Mouse (Mus musculus) limb, embryonic 11.5 days (tissue): Measurements from ENCODE around the gene Htra3. TPM values are rescaled to one million over a fixed set of nuclear protein-coding genes. Genes with fewer than 3 reads are reported as not detected.

Experiments
- ATAC-seq: fragments of 200-750 bp; cut with Nextera tagmentation; 2 replicates; pipeline ENCODE4 v1.8.0; 2017; ENCODE audit warnings: low read depth; ENCODE audit not compliant: insufficient number of reproducible peaks, low FRiP score, low TSS enrichment
- DNase-seq: peaks from one replicate; pipeline ENCODE4 v3.0.0-alpha.2; 2015; ENCODE audit warnings: low spot score
- H3K27ac ChIP-seq: fragments of 300-500 bp; sonication (generic); replicated peaks from 2 replicates; pipeline ENCODE4 v1.5.1; 2014; ENCODE audit warnings: low read depth, mild to moderate bottlenecking, low read length
- H3K27me3 ChIP-seq: fragments of 300-500 bp; sonication (generic); 2 replicates; pipeline ENCODE4 v1.6.1; 2014; ENCODE audit warnings: mild to moderate bottlenecking, low read length, mixed read lengths; ENCODE audit not compliant: control insufficient read depth, insufficient read depth
- H3K36me3 ChIP-seq: fragments of 300-500 bp; sonication (generic); 2 replicates; pipeline ENCODE4 v1.6.1; 2014; ENCODE audit warnings: mild to moderate bottlenecking, low read length, moderate library complexity, mixed read lengths; ENCODE audit not compliant: control insufficient read depth, insufficient read depth
- H3K4me1 ChIP-seq: fragments of 300-500 bp; sonication (generic); 2 replicates; pipeline ENCODE4 v1.6.1; 2014; ENCODE audit warnings: low read length, mixed read lengths; ENCODE audit not compliant: control insufficient read depth, insufficient read depth
- H3K4me2 ChIP-seq: fragments of 300-500 bp; sonication (generic); 2 replicates; pipeline ENCODE4 v1.6.1; 2014; ENCODE audit warnings: low read depth, mild to moderate bottlenecking, moderate library complexity; ENCODE audit not compliant: severe bottlenecking
- H3K4me3 ChIP-seq: fragments of 300-500 bp; sonication (generic); 2 replicates; pipeline ENCODE4 v1.5.1; 2014; ENCODE audit warnings: low read depth, low read length
- H3K9ac ChIP-seq: fragments of 300-500 bp; sonication (generic); 2 replicates; pipeline ENCODE4 v1.6.1; 2014; ENCODE audit warnings: mild to moderate bottlenecking, low read length
- H3K9me3 ChIP-seq: fragments of 300-500 bp; sonication (generic); 2 replicates; pipeline ENCODE4 v1.6.1; 2016; ENCODE audit warnings: low read length; ENCODE audit not compliant: control insufficient read depth
- WGBS: fragments of 180-500 bp; shearing (Covaris S2); extraction: QIAGEN DNeasy Blood & Tissue Kit; methylation state at CpG from one replicate; pipeline ENCODE4 v1.1.7; 2014; 5-methylcytosine and 5-hydroxymethylcytosine counted together
- polyA plus RNA-seq: library from polyadenylated mRNA; unstranded; fragments of >200 nt; fragmentation: Nextera tagmentation; extraction: Ambion mirVana; gene quantifications from 2 replicates; pipeline ENCODE4 v1.2.1, GENCODE M21; 2014

Gene Htra3
- polyA plus RNA-seq, 1 experiment from 2014 or later, result 1.6 TPM

DNA sequence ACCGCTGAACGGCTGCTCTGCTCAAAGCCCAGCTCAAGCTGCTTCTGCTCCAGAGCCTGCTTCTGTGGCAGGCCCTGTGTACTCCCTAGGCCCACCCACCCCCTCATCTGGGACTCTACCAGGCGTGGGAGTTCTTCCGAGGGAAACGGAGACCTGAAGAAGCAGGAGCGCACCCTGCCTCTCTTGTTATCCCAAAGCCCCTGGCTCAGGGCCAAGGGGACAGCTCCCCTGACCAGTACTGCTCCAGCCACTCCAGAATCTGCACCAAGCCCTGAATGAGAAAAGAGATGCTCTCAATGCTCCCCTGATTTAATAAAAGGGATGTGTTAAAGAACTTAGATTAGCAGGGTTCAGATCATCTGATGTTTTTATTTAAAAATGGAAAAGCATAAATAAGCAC, 18.4 kb downstream of the Htra3 start:
- H3K27me3 ChIP-seq, result no peaks in the 10 kb centered on the region
- H3K4me3 ChIP-seq, result no peak overlapping the region
- no peaks in the 10 kb centered on the region for H3K9me3 ChIP-seq
- H3K4me1 ChIP-seq, result no peaks in the 10 kb centered on the region
- DNase-seq (no peak), ATAC-seq (no peak)
- no peak overlapping the region for H3K27ac ChIP-seq
- WGBS, result 84% methylated on average over 6 of the region's 6 CpGs
- no peak overlapping the region for H3K9ac ChIP-seq
- H3K4me2 ChIP-seq, result no peak overlapping the region
- no peaks in the 10 kb centered on the region for H3K36me3 ChIP-seq

DNA sequence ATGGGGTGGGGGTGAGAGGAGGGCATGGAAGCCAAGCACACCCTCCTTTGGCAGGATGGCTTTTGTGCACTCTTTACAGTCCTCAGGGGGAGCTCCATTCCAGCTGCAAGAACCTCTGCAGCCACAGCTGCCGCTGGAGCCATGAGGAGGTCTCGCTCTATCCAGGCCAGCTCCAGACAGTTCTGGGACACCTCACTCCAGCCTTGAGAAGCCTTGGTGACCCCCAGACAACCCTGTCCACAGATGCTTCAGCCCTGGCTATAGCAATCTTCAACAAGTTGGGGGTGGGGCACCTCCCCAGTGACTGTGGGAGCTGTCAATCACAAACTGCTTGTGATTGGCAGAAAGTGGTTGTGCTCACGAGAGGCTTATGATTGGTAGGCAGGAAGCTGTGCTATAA, 20.1 kb downstream of the Htra3 start:
- Histone ChIP-seq H3K4me1 (no peaks in the 10 kb centered on the region), H3K36me3 (no peaks in the 10 kb centered on the region), H3K9ac (no peak overlapping the region), H3K9me3 (no peaks in the 10 kb centered on the region), H3K4me2 (no peak overlapping the region), H3K27ac (no peak overlapping the region), H3K27me3 (no peaks in the 10 kb centered on the region), H3K4me3 (no peak overlapping the region)
- 62% methylated on average over 3 of the region's 3 CpGs for WGBS
- DNase-seq, result no peak
- no peak for ATAC-seq

DNA sequence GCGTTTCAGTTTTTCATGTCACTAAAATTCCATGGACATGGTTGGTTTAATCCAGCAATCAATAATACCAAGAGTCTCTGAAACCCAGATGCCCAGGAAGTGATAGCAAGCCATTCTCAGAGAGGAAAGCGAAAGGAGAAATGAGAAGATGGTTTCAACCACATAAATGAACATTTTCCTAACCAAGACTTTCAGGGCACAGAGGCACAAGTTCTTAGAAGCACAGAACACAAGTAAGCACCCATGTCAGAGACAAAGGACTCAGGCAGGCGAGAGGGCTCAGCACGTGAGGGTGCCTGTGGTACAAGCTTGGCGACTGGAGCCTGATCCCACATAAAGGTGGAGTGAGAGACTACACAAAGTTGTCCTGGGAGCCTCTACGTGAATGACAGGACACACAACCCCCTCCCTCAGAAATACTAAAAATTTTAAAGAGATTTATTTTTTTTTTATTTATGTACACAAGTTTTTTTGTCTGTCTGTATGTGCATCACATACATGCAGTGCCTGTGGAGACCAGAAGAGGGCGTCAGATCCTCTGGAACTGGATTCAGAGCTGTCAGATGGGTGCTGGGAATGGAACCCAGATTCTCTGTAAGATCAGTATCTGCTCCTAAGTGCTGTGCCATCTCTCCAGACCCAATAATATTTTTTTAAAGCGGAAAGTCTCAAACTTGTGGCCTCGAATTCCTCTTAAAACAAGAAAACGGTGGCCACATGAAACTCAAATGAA, 23.7 kb downstream of the Htra3 start:
- Histone ChIP-seq H3K36me3 (no peaks in the 10 kb centered on the region), H3K9me3 (no peaks in the 10 kb centered on the region), H3K4me1 (no peaks in the 10 kb centered on the region), H3K27me3 (no peaks in the 10 kb centered on the region), H3K9ac (no peak overlapping the region), H3K4me2 (no peak overlapping the region), H3K27ac (no peak overlapping the region), H3K4me3 (no peak overlapping the region)
- 87% methylated on average over 10 of the region's 10 CpGs for WGBS
- ATAC-seq, result no peak
- DNase-seq, result no peak

DNA sequence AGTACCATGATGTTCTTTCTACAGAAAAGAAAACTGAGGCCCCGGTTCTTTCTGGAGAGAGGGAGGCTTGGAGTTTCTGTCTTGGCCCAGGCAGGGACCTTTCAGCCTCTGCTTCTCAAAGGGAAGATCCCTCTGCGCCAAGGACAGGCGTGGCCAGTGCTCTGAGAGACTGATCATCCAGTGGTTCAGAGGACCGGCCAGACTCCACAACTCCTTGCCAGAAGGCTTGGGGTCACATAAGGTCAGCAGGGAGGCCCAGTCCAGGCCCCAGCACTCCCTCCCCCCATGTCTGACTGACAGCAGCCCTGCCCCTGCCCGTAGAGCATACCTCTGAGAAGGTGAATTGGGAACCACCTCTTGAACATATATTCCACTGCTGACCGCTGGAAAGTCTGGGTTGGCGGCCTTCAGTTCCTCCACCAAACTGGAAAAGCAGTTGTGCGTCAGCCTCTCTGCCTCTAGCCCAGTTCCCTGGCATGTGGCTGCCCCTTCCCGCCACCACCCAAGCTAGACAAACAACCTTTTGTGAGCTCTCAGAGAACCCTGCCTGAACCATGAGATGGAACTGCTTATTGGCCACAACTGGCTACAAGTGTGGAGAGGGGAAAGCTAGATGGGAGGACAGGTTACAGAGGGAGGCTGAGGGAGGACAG, 25.7 kb downstream of the Htra3 start:
- 69% methylated on average over 9 of the region's 9 CpGs for WGBS
- no peak overlapping the region for H3K4me3 ChIP-seq

DNA sequence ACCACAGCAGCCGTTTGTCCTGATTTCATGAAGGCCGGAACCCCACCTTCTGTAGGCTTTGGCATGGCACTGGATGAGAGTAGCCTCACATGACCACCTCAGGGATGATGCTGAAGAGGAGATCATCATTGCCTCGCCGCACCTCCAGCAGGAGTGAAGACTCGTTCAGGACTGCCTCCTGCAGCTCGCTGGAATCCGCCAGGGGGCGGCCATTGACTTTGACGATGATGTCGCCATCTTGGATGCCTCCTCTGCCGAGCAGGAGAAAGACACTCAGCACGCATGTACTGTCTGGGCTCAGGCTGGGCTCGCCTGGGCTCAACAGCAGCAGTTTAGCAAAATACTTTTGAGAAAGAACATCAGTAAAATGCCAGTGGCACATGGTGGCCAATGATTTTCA, 26.7 kb downstream of the Htra3 start:
- DNase-seq (no peak), ATAC-seq (no peak)
- Histone ChIP-seq H3K4me3 (no peak overlapping the region), H3K27me3 (no peaks in the 10 kb centered on the region), H3K9me3 (no peaks in the 10 kb centered on the region), H3K4me2 (no peak overlapping the region), H3K9ac (no peak overlapping the region), H3K36me3 (no peaks in the 10 kb centered on the region), H3K27ac (no peak overlapping the region), H3K4me1 (no peaks in the 10 kb centered on the region)
- 84% methylated on average over 13 of the region's 13 CpGs for WGBS

More for the DNA sequence above, 25.7 kb downstream of the Htra3 start:
- no peak overlapping the region for H3K27ac ChIP-seq
- no peak for DNase-seq
- no peaks in the 10 kb centered on the region for H3K27me3 ChIP-seq
- no peaks in the 10 kb centered on the region for H3K9me3 ChIP-seq
- no peaks in the 10 kb centered on the region for H3K36me3 ChIP-seq
- H3K4me1 ChIP-seq, result no peaks in the 10 kb centered on the region
- ATAC-seq, result no peak
- H3K9ac ChIP-seq, result no peak overlapping the region
- no peak overlapping the region for H3K4me2 ChIP-seq

DNA sequence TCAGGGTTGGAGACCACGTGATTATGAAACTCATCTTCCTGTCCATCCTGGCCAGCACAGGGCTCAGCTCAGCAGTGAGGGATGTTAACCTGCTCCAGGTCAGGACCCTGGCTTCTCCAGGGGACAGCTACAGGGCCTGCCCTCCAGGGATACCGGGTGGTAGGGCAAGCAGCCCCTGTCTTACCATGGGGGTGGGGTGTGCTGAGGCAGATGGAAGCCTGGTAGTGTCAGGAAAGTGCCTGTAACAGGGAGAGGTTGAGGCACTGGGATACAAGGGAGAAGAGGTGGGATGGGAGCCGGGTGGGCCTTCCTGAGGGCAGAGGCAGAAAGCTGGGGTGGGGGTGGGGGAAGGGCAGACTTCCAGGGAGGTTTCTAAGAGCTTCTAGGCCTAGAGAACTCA, 27.3 kb downstream of the Htra3 start:
- Histone ChIP-seq H3K4me2 (no peak overlapping the region), H3K9ac (no peak overlapping the region), H3K27me3 (no peaks in the 10 kb centered on the region), H3K9me3 (no peaks in the 10 kb centered on the region), H3K36me3 (no peaks in the 10 kb centered on the region), H3K4me1 (no peaks in the 10 kb centered on the region), H3K4me3 (no peak overlapping the region), H3K27ac (no peak overlapping the region)
- WGBS, result 82% methylated on average over 3 of the region's 3 CpGs
- DNase-seq (no peak), ATAC-seq (no peak)

DNA sequence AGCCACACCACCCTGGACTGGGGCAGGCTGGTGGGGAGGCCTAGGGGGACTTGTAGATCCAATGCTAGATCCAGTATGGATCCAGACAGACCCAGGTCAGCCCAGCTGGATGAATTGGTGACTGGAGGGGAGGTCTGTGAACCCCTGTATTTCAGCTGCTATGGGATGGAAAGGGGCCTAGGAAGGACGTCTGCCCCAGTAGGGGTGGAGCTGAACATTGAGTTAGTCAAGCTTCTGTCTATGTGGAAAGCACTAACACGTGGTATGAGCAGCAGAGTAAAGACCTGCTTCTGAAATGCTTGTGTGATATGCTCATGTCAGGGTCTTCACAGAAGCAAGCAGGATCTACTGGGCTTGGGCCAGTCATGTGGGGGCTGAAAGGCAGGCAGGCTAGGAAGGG, 31.4 kb downstream of the Htra3 start:
- H3K36me3 ChIP-seq, result no peaks in the 10 kb centered on the region
- no peak for DNase-seq
- H3K9me3 ChIP-seq, result no peaks in the 10 kb centered on the region
- no peak overlapping the region for H3K9ac ChIP-seq
- H3K4me1 ChIP-seq, result no peaks in the 10 kb centered on the region
- 68% methylated on average over 2 of the region's 2 CpGs for WGBS
- H3K27me3 ChIP-seq, result no peaks in the 10 kb centered on the region
- H3K4me2 ChIP-seq, result no peak overlapping the region
- H3K27ac ChIP-seq, result no peak overlapping the region
- H3K4me3 ChIP-seq, result no peak overlapping the region
- ATAC-seq, result no peak

DNA sequence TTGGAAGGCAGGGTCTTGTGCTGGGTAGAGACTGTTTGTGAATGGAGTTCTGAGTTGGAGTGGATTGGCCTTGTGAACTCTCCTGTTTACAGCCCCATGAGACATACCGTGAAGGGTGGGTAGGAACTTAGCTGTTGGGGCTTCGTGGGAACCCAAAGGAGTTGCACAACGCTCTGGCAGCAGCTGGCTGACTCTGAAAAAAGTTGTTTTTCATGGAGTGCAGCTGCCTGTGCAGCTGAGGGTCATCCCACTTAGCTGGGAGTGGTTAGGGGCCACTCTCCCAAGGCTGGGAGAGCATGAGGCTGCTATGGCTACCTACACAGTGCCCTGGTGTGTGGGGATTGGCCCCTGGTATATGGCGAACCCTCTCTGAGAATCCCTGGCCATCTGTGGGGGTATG, 32.0 kb downstream of the Htra3 start:
- Histone ChIP-seq H3K27ac (no peak overlapping the region), H3K36me3 (no peaks in the 10 kb centered on the region), H3K4me1 (no peaks in the 10 kb centered on the region), H3K4me3 (no peak overlapping the region), H3K27me3 (no peaks in the 10 kb centered on the region), H3K4me2 (no peak overlapping the region), H3K9ac (no peak overlapping the region), H3K9me3 (no peaks in the 10 kb centered on the region)
- WGBS, result 78% methylated on average over 4 of the region's 4 CpGs
- no peak for ATAC-seq
- no peak for DNase-seq
